Mouse (Mus musculus) MEL (cell line): ENCODE measurements around the gene Gm49342. TPM values are rescaled to one million over a fixed set of nuclear protein-coding genes. Genes with fewer than 3 reads are reported as not detected.
"Not testable (repeated sequence)": the region's sequence is repeated elsewhere in the genome, so short reads cannot be mapped to it uniquely, and the experiment has no call there.

Experiments
- DNase-seq: peaks from one replicate; pipeline ENCODE4 v3.0.0; 2011; ENCODE audit warnings: low read depth, low spot score
- H3K27ac ChIP-seq: 2 replicates; pipeline ENCODE4 v1.5.1; 2012; ENCODE audit warnings: low read depth, mild to moderate bottlenecking, control low read depth, low read length, moderate library complexity; ENCODE audit not compliant: control insufficient read depth
- H3K27me3 ChIP-seq, 2 experiments: fragments of 150-350 bp in 1 of 2; sonication (generic) in 1 of 2; 2 replicates each; pipeline ENCODE4 v1.6.1; 2012; ENCODE audit warnings: low read length in 2 of 2, mild to moderate bottlenecking in 2 of 2, improper control_type of control experiment in 1 of 2, moderate library complexity in 1 of 2; ENCODE audit not compliant: insufficient read depth in 2 of 2, control insufficient read depth in 1 of 2
- H3K36me3 ChIP-seq, 2 experiments: 2 replicates each; pipeline ENCODE4 v1.6.1; 2012 to 2014; ENCODE audit warnings: low read length in 2 of 2, improper control_type of control experiment in 1 of 2, inconsistent platforms in 1 of 2, mild to moderate bottlenecking in 1 of 2; ENCODE audit not compliant: insufficient read depth in 2 of 2, control insufficient read depth in 1 of 2
- H3K4me1 ChIP-seq, 2 experiments: fragments of 150-350 bp in 1 of 2; sonication (generic) in 1 of 2; 2 replicates each; pipeline ENCODE4 v1.6.1; 2012; ENCODE audit warnings: low read length in 2 of 2, improper control_type of control experiment in 1 of 2, mild to moderate bottlenecking in 1 of 2; ENCODE audit not compliant: insufficient read depth in 2 of 2, control insufficient read depth in 1 of 2
- H3K4me3 ChIP-seq, 2 experiments: fragments of 150-350 bp in 1 of 2; sonication (generic) in 1 of 2; 2 replicates each; pipeline ENCODE4 v1.5.1; 2012; ENCODE audit warnings: low read depth in 2 of 2, low read length in 2 of 2, mild to moderate bottlenecking in 2 of 2, moderate library complexity in 2 of 2, control low read depth in 1 of 2, improper control_type of control experiment in 1 of 2; ENCODE audit not compliant: control insufficient read depth in 1 of 2, insufficient read depth in 1 of 2
- H3K79me2 ChIP-seq: 2 replicates; pipeline ENCODE4 v1.6.1; 2012; ENCODE audit warnings: mild to moderate bottlenecking, low read length, moderate library complexity; ENCODE audit not compliant: control insufficient read depth, poor library complexity, insufficient read depth
- H3K9ac ChIP-seq: 2 replicates; pipeline ENCODE4 v1.6.1; 2012; ENCODE audit warnings: low read depth, mild to moderate bottlenecking, control low read depth, low read length, moderate library complexity; ENCODE audit not compliant: control insufficient read depth, poor library complexity, severe bottlenecking
- H3K9me3 ChIP-seq: fragments of 150-350 bp; sonication (generic); replicated peaks from 2 replicates; pipeline ENCODE4 v1.6.1; 2012; ENCODE audit warnings: mild to moderate bottlenecking, low read length, improper control_type of control experiment, moderate library complexity; ENCODE audit not compliant: insufficient read depth
- CTCF ChIP-seq, 3 experiments: IDR thresholded peaks in 2 of 3; conservative IDR thresholded peaks in 1 of 3; 2 replicates each; pipeline ENCODE4 v1.5.1; 2011 to 2012; ENCODE audit warnings: low read length in 3 of 3, low read depth in 2 of 3, mild to moderate bottlenecking in 2 of 3, improper control_type of control experiment in 1 of 3, inconsistent platforms in 1 of 3, mixed read lengths in 1 of 3, moderate library complexity in 1 of 3; ENCODE audit not compliant: control insufficient read depth in 1 of 3, insufficient read depth in 1 of 3, poor library complexity in 1 of 3, severe bottlenecking in 1 of 3
- JUND ChIP-seq: IDR thresholded peaks from 2 replicates; pipeline ENCODE4 v1.6.1; 2011; ENCODE audit warnings: low read depth, mild to moderate bottlenecking, improper control_type of control experiment, low read length
- KAT2A ChIP-seq: conservative IDR thresholded peaks from 2 replicates; pipeline ENCODE4 v1.6.1; 2012; ENCODE audit warnings: low read depth, low read length, improper control_type of control experiment, inconsistent platforms
- MAFK ChIP-seq: IDR thresholded peaks from 2 replicates; pipeline ENCODE4 v1.6.1; 2011; ENCODE audit warnings: low read depth, mild to moderate bottlenecking, low read length, improper control_type of control experiment, borderline replicate concordance
- MYC ChIP-seq: IDR thresholded peaks from 2 replicates; pipeline ENCODE4 v1.6.1; 2011; ENCODE audit warnings: low read depth, mild to moderate bottlenecking, low read length, improper control_type of control experiment, moderate library complexity
- NRF1 ChIP-seq: IDR thresholded peaks from 2 replicates; pipeline ENCODE4 v1.6.1; 2014; ENCODE audit warnings: low read depth, mild to moderate bottlenecking, inconsistent platforms, low read length, improper control_type of control experiment, moderate library complexity; ENCODE audit not compliant: poor library complexity, insufficient read depth, severe bottlenecking
- RAD21 ChIP-seq: IDR thresholded peaks from 2 replicates; pipeline ENCODE4 v1.6.1; 2011; ENCODE audit warnings: mild to moderate bottlenecking, low read depth, low read length, improper control_type of control experiment
- TBP ChIP-seq: IDR thresholded peaks from 2 replicates; pipeline ENCODE4 v1.8.0; 2011; ENCODE audit warnings: low read depth, low read length, improper control_type of control experiment
- UBTF ChIP-seq: IDR thresholded peaks from 2 replicates; pipeline ENCODE4 v1.6.1; 2012; ENCODE audit warnings: low read depth, mild to moderate bottlenecking, inconsistent platforms, low read length, improper control_type of control experiment, moderate library complexity, borderline replicate concordance; ENCODE audit not compliant: insufficient read depth
- USF2 ChIP-seq, 2 experiments: IDR thresholded peaks; 2 replicates each; pipeline ENCODE4 v1.6.1; 2011 to 2012; ENCODE audit warnings: improper control_type of control experiment in 2 of 2, low read length in 2 of 2, borderline replicate concordance in 1 of 2, inconsistent platforms in 1 of 2, low read depth in 1 of 2, mild to moderate bottlenecking in 1 of 2; ENCODE audit not compliant: insufficient read depth in 1 of 2
- ZKSCAN1 ChIP-seq: IDR thresholded peaks from 2 replicates; pipeline ENCODE4 v1.6.1; 2012; ENCODE audit warnings: low read depth, mild to moderate bottlenecking, inconsistent platforms, low read length, improper control_type of control experiment, moderate library complexity
- ZNF384 ChIP-seq: IDR thresholded peaks from 2 replicates; pipeline ENCODE4 v1.6.1; 2012; ENCODE audit warnings: low read depth, mild to moderate bottlenecking, inconsistent platforms, low read length, improper control_type of control experiment
- polyA plus RNA-seq, 2 experiments: library from polyadenylated mRNA; stranded (reverse) in 1 of 2; unstranded in 1 of 2; fragments of >175 nt in 1 of 2; fragments of >200 nt in 1 of 2; gene quantifications; 2 replicates each; pipeline versions ENCODE4 v1.2.1 to v1.2.4; 2012; ENCODE audit warnings: low replicate concordance in 2 of 2, low read depth in 1 of 2; ENCODE audit not compliant: insufficient read length in 2 of 2, insufficient read depth in 1 of 2, missing spikeins in 1 of 2
- total RNA-seq: library from RNA; depleted of rRNA; stranded (reverse); fragments of 300-350 nt; gene quantifications from 2 replicates; pipeline ENCODE4 v1.2.3, GENCODE M21; 2012

Gene Gm49342
- total and polyA plus RNA-seq, 3 experiments = 14.5 to 45.2 TPM; not detected in 1

GRCm38 (mm10) chr14:50908126-50908525, 36.2 kb upstream of the Gm49342 start:
- no peak overlapping the region for H3K27ac ChIP-seq
- H3K4me3 ChIP-seq = no peak overlapping the region
- no peak for TF ChIP-seq MYC
- TF ChIP-seq RAD21 = no peak
- TF ChIP-seq CTCF (IDR thresholded peaks at IDR 0.05 in 2 of 3, conservative IDR thresholded peaks at IDR 0.05 in 1 of 3; ENCODE audit: control insufficient read depth in 1 of 3, insufficient read depth in 1 of 3, low read depth in 2 of 3, low read length in 3 of 3, poor library complexity in 1 of 3, severe bottlenecking in 1 of 3) = no peak
- no peak for TF ChIP-seq UBTF
- TF ChIP-seq KAT2A = no peak
- no peak for TF ChIP-seq TBP
- no peak for TF ChIP-seq JUND
- no peak for TF ChIP-seq MAFK
- no peak for TF ChIP-seq USF2 (IDR thresholded peaks at IDR 0.05; ENCODE audit: borderline replicate concordance in 1 of 2, insufficient read depth in 1 of 2, low read depth in 1 of 2, low read length in 2 of 2)
- no peak for TF ChIP-seq ZNF384
- no peaks in the 10 kb centered on the region for H3K4me1 ChIP-seq
- DNase-seq = no peak
- H3K9ac ChIP-seq = no peak overlapping the region
- no peaks in the 10 kb centered on the region for H3K27me3 ChIP-seq
- no peaks in the 10 kb centered on the region for H3K36me3 ChIP-seq
- H3K9me3 ChIP-seq = no peaks in the 10 kb centered on the region
- H3K79me2 ChIP-seq = no peaks in the 10 kb centered on the region

DNA sequence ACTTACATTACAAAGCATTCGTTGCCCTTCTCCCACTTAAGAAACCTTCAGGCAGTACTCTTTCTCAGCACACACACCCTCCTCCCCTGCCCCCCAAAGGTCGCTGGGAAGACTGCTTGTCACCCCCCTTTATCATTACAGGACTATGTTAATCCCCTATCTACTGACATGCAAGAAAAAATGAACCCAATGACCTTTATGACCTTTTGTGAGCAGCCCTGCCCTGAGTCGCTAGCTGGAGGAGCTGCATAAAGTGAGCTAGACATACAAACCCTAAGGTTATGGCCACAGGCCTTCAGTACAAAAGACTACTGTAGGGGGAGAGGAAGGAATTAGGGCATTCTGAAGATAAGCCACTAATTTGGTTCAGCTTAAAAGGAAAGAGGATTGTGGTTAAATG, 33.0 kb upstream of the Gm49342 start:
- no peak overlapping the region for H3K9ac ChIP-seq
- no peaks in the 10 kb centered on the region for H3K4me1 ChIP-seq
- no peaks in the 10 kb centered on the region for H3K9me3 ChIP-seq
- TF ChIP-seq NRF1 = no peak
- TF ChIP-seq ZKSCAN1 = no peak
- no peak overlapping the region for H3K27ac ChIP-seq
- no peaks in the 10 kb centered on the region for H3K79me2 ChIP-seq
- H3K27me3 ChIP-seq = no peaks in the 10 kb centered on the region
- no peak for DNase-seq
- no peak overlapping the region for H3K4me3 ChIP-seq
- H3K36me3 ChIP-seq = no peaks in the 10 kb centered on the region; a peak in 1 of 4 replicates

DNA sequence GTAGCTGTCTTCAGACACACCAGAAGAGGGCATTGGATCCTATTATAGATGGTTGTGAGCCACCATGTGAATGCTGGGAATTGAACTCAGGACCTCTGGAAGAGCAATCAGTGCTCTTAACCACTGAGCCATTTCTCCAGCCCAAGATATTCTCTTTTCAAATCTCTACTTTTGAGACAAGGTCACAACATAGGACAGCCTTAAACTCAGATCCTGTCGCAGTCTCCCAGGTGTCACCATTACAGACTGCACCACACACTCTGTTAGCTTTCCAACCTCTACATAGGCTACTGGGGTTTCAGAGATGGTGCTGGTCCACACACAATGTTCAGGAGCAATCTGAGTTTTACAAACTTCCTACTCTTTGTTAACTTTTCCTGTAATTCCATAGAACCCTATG, 20.9 kb upstream of the Gm49342 start:
- H3K79me2 ChIP-seq = peaks cover 21% of the 10 kb centered on the region
- peak overlapping the region; percentile 83; the same call in 1 of the 2 replicates for H3K27ac ChIP-seq
- not testable (repeated sequence) for H3K9me3 ChIP-seq, H3K27me3 ChIP-seq, H3K36me3 ChIP-seq, H3K4me1 ChIP-seq
- H3K4me3 ChIP-seq = peak overlapping the region; percentile 78 to 90
- peak; percentile 94 for TF ChIP-seq TBP
- DNase-seq = peak; percentile 51
- H3K9ac ChIP-seq = peak overlapping the region; percentile 76
